Mouse (Mus musculus): ENCODE data around the gene Cyb5r4.

GRCm38 (mm10) chr9:86986703-86987296, 35.0 kb upstream of the Cyb5r4 start:
- TF ChIP-seq POLR2A (IDR thresholded peaks at IDR 0.05; ENCODE audit: insufficient read depth, low read depth, low read length) (no peak), CTCF (IDR thresholded peaks at IDR 0.05; ENCODE audit: insufficient read depth, low read depth, low read length) (no peak)

All from olfactory bulb, adult 2 months (tissue).